Mouse (Mus musculus): ENCODE data around the gene Gm44973.
"Not testable (repeated sequence)": the region's sequence is repeated elsewhere in the genome, so short reads cannot be mapped to it uniquely, and the experiment has no call there.

Gm44973 gene

DNA sequence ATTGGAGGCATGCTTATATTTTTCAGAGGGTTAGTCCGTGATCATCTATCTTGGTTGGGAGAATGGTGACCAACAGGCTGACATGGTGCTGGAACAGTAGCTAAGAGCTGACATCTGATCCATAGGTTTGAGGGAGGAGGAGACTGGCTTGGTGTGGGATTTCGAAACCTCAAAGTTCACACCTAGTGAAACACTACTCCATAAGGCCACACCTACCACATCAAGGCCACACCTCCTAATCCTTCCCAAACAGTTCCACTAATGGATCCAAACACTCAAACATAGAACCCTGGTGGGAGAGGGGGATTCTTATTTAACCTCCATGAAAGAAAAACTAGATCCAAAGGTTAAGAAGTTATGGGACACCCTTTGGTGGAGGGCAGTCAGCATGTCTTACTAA, 1.6 kb downstream of the Gm44973 start:
- no peak for DNase-seq

DNA sequence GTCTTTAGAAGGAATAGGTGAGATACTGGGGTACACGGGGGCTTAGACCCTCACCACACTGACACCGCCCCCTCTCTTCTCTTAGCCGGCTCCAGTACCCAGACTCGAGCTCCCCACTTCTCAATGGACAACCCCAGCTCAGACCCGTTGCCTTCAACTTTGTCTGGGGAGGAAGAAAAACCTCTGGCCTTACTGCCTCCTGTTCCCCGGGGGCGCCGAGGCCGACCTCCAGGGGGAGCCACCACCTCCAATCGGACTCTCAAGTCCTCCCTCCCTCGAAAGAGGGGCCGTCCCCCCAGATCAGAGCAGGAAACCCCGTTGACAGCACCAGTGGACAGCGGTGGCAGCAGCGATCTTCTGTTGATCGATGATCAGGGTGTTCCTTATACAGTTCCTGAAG, 2.1 kb downstream of the Gm44973 start:
- DNase-seq, result no peak

DNA sequence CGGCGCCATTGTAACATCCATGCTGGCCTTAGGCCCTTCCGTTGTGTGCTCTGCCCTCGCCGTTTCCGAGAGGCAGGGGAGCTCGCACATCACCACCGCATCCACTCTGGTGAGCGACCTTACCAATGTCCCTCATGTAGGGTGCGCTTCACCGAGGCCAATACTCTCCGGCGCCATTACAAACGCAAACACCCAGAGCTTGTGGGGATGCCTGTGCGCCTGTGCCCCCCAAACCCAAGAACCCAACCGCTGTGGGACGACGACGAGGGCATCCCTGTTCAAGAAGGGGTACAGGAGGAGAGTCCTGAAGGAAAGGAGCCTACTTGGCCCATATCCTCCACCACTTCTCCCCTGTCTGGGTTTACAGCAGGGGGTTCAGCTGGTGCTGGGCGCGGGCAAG, 2.6 kb downstream of the Gm44973 start:
- no peak for DNase-seq

DNA sequence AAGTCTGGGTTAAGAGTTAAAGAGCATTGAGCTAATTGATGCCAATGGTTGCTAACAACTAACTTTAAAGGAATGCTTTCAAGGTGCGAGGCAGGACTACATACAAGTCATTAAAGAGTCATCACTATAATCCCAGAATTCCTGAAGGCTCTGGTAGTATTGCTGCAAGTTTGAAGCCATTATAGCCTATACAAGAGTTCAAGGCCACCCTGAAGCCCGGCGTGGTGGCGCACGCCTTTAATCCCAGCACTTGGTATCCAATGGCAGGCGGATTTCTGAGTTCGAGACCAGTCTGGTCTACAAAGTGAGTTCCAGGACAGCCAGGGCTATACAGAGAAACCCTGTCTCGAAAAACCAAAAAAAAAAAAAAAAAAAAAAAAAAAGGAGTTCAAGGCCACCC, 4.3 kb downstream of the Gm44973 start:
- DNase-seq, result not testable (repeated sequence)

DNA sequence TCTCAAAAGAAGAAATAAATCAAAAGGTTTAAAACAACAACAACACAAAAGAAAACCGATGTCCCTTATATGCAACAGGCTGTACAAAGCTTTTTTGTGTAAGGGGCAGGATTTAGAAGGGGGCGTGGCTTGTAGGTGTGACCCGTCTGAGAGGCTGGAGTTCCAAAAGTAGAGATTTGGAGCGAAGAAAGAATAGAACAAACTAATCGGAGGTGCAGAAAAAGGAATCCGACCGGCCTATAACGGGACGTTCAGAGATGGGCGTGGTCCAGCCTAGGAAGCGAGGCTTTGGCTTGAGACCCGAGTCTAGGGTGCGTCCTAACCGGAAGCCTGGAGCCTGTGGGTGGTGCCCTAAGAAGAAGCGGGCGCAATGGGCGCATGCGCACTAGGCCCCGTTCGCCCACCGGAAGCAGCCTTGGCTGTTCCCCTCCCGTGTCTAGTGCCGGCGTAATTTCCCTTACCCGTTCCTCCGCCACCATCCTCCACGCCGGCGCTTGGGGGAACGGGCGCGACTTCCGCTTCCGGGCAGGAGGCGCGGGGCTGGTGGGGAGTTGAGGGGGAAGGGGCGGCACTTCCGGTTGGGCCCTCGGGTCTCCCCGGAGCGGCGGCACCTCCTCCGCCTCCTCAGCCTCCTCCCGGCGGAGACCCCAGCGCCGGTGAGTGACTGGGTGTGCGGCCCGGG, 4.8 kb downstream of the Gm44973 start, which contains the start of the genes Zfp865 and Ccdc106:
Gene Zfp865, plus strand, starts transcription at position 377 of the 682 bp plus-strand sequence.
Gene Ccdc106, plus strand, starts transcription at position 554 of the 682 bp plus-strand sequence.
- peak; percentile 99 to 100 for DNase-seq

DNA sequence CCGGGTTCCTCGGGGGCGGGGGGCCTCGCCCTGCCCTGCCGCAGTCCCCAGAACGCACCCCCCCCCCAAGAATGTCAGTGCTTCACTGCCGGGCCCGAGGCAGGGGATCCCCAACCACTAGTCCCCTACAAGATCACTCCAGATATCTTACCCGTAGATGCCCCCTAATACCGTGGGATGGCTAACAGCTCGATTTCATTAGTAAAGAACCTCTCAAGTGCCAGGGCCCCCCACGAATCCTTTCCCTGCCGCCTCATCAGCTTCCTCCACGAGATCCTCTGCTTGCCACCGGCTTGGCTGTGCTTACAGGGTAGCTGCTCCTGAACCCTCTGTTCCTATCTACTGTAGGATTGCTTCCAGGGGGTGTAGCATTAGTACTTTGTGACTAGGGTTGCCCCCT, 5.4 kb downstream of the Gm44973 start:
- DNase-seq, result no peak

DNA sequence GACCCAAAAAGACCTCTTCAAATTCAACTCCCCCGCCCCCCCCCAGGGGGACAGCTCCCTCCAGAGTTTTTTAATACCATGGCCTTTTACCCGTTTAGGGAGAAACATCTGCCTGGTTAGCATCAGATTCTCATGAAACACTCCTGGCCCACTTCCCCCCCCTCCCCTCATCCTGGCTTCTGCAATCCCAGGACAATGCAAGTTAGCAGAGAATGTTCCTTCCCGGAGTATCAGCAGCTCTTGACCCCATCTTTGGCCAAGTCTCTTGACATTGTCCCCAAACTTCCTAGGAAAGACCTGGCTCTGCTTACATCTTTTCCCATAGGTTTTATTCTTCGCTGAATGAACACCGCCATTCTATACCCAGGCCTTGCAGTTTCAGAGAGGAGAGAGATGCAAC, 5.9 kb downstream of the Gm44973 start:
- DNase-seq, result no peak

DNA sequence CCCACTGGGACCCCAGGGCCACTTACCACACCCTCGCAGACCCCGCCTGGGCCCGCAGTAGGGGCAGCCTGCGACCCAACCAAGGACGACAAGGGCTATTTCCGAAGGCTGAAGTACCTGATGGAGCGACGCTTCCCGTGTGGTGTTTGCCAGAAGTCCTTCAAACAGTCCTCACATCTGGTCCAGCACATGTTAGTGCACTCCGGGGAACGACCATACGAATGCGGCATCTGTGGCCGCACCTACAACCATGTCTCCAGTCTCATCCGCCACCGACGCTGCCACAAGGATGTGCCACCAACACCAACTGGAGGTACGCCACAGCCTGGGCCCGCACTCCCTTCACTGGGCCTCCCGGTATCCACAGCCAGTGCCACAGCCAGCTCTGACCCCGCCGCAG, 14.2 kb downstream of the Gm44973 start:
- no peak for DNase-seq

DNA sequence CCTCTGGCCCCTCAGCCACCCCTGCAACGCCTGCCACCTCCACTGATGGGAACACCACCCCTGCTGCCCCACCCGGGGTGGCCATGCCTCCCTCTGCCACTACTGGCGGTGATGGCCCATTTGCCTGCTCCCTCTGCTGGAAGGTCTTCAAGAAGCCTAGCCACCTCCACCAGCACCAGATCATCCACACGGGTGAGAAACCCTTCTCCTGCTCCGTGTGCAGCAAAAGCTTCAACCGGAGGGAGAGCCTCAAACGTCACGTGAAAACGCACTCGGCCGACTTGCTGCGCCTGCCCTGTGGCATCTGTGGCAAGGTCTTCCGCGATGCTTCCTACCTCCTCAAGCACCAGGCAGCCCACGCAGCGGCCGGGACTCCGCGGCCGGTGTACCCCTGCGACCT, 14.7 kb downstream of the Gm44973 start:
- DNase-seq, result no peak

DNA sequence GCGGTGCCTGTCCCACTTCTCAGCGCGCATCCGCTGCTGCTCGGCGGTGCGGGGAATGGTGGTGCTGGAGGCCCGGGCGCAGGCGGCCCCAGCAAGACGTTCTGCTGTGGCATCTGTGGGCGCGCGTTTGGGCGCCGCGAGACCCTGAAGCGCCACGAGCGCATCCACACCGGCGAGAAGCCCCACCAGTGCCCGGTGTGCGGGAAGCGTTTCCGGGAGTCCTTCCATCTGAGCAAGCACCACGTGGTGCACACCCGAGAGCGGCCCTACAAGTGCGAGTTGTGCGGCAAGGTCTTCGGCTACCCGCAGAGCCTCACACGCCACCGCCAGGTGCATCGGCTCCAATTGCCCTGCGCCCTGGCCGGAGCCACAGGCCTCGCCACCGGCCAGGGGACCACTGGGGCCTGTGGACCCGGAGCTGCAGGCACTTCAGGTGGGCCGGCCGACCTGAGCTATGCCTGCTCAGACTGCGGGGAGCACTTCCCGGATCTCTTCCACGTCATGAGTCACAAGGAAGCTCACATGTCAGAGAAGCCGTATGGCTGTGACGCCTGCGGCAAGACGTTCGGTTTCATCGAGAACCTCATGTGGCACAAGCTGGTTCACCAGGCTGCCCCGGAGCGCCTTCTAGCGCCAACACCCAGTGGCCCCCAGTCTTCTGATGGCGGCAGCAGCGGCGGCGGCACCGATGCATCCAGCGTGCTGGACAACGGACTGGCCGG, 15.4 kb downstream of the Gm44973 start:
- DNase-seq, result no peak

DNA sequence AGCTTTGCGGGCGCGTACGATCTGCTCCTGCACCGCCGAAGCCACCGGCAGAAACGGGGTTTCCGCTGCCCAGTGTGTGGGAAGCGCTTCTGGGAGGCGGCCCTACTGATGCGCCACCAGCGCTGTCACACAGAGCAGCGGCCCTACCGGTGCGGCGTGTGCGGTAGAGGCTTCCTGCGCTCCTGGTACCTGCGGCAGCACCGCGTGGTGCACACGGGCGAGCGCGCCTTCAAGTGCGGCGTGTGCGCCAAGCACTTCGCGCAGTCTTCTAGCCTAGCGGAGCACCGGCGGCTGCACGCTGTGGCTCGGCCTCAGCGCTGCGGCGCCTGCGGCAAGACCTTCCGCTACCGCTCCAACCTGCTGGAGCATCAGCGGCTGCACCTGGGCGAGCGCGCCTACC, 16.2 kb downstream of the Gm44973 start:
- no peak for DNase-seq

DNA sequence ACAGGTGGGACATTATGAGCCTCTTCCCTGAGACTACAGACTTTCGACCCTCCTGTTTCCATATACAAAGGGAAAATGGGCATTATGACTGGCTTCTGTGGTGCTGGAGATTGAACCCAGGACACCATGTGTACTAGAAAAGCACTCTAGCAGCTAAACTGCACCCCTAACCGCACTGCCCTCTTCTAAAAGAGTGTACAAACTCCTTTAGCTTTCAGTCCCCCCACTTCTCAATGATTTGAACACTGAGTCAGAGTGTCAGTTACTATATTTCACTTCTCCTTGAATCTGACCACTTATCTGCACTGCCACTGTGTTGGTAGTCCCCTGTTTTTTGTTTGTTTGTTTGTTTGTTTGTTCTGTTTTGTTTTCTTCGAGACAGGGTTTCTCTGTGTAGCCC, 18.5 kb downstream of the Gm44973 start, which contains the start of gene 4632433K11Rik:
Gene 4632433K11Rik, plus strand, starts transcription at position 301 of the 400 bp plus-strand sequence.
- DNase-seq, result no peak

DNA sequence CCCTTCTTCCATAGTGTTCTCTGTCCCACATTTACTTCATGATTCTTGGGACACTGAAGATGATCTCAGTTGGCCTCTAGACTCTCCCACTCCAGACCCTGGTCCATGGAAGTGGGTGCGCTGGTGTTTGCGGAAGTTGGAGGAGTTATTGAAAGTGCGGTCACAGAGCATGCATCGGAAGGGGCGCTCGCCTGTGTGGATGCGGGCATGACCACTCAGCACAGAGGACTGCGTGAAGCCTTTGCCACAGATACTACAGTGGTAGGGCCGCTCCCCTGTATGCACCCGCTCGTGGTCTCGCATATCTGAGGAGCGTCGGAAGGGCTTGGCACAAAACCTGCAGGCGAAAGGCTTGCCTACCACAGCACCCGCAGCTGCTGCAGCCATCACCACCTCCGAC, 20.3 kb downstream of the Gm44973 start:
- DNase-seq, result no peak

DNA sequence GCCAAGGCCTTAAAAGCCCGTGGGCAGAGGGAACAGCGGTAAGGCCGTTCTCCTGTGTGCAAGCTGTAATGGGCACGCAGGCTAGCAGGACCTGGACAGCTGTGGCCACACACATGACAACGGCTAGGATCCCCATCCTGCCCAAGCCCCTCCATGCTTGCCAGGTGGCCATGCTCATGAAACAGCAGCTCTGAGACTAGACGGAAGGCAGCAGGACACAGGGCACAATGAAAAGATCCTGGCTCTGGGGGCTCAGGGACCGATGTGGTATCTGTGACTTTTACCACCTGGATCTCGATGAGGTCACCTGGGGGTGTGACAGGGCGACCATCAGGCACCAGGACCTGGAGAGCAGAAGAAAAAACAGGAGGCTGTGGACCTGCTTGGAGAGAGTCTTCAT, 20.8 kb downstream of the Gm44973 start:
- no peak for DNase-seq

DNA sequence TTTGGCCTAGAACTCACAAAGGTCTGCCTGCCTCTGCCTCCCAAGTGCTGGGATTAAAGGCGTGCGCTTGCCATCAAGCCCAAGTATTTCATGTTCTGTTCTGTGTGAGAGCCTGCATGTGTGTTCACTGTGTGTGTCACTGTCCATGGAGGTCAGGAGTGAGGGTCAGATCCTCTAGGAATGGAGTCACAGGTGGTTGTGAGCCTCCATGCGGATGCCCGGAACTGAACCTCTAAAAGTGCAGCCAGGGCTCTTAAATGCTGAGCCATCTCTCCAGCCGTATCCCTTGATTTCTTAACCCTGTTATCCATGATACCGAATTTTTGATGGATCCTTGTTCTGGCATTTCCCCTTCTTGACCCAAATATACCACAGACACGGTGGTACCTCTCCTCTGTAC, 21.7 kb downstream of the Gm44973 start:
- DNase-seq, result no peak

DNA sequence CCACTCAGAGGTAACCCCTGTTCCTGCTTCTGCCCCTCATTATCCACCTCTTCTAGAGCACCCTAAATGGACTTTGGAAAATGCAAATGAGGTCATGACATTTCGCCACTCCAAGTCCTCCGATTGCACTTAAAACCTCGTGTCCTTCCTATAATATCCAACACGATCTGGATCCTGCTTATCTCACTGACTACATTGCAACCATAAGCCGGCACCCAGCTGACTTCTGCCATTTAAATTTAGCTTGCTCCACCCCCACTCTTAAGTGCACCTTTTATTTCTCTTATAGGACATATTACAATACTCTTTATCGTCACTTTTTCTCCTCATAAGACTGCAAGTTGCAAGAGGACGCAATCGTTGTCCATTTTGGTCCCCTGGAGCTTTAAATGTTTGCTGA, 22.2 kb downstream of the Gm44973 start:
- no peak for DNase-seq

DNA sequence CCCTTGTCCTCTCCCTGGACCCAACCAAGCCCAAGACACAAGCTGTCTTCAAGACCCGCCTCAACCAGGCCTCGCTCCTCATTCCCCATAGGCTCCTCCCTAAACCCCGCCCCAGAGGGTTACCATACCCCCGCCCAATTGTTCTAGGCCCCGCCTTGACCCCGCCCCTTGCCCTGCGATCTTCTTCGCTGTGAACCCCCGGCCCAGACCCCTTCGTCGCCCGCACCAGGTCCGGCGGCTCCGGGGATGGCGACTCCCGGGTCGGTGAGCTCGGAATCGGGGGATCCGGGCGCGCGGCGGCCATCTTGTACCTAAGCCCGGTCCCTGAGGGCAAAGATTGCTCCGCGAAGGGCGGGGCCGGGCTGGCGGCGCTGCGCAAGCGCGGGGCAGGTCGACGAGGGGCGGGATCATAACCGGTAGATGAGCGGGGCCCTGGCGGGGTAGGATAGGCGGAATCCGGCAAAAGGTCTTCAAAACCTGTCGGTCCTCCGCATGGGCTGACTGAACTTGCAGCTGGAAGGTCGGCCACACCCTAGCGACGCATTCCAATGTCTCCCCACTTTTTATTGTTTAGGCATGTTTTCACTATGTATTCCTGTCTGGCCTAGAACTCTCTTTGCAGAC, 22.9 kb downstream of the Gm44973 start, which contains the start of gene Zfp784:
Gene Zfp784, minus strand, starts transcription at position 338 of the 624 bp plus-strand sequence.
- DNase-seq, result peak; percentile 93 to 96

DNA sequence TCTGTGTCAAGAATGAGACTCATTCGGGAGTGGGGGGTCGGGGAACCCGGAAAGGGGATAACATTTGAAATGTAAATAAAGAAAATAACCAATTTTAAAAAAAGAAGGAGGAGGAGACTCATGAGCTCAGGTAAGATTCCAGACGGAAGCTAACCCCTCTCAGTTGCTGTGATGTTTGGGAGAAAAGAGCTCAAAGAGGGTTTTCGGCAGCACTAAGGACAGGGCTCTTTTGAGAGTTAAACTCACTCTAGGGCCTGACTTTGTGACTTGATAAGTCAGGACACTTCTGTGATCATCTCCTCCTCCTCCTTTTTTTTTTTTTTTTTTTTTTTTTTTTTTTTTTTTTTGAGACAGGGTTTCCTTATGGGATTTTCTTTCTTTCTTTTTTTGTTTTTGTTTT, 23.6 kb downstream of the Gm44973 start:
- DNase-seq, result no peak

DNA sequence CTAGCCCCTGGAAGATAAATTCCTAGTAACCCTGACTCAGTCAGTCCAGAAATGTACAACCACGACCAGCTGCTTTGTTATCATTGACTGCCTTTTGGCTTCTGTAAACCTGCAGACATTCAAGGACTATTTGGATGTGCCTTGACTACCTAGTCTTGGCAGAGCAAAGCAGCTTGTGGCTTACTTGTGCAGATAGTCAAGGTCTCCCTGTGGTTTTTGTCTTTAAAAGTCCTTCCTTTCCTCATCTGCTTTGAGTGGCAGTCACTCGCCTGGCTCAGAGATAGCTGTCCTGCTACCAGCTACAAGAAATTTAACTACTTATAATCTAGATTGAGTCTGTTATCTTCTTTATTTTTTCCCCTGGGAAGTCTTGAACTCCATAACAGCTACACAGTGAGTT, 29.7 kb downstream of the Gm44973 start:
- DNase-seq, result no peak

DNA sequence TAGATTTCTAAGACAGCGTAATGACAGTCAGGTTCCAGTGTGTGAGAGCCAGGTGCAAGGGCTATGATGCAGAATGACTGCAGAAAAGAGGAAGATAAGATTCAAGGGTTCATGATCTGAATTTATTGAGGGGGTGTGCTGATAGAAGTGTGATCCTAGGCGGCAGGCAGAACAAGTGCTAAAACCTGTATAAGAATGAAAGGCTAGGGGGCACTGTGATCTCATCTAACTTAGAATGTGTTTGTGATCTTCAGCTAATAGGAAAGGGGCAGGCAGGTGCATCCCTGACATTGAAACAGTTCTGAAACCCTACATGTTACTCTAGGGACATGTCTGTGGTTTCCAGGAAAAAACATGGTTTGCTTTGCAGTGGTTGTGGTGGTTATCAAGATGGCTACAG, 30.8 kb downstream of the Gm44973 start:
- no peak for DNase-seq

DNA sequence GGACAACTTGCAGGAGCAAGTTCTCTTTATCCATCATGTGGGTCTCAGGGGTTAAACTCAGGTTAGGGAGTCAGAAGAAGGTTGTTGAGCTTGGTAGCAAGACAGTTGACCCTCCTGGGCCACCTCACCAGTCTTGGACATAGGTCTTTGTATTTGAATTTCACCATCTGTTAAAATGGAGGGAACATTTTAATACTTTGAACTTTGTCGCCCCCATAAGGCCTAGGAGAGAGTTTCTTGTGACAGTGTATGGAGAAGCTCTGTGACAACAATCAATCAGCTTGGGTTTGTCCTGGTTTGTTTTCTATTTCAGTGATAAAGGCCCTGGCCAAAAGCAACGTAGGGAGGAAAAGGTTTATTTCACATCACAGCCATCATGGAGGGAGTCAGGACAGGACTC, 32.0 kb downstream of the Gm44973 start:
- peak; percentile 32 to 40 for DNase-seq

DNA sequence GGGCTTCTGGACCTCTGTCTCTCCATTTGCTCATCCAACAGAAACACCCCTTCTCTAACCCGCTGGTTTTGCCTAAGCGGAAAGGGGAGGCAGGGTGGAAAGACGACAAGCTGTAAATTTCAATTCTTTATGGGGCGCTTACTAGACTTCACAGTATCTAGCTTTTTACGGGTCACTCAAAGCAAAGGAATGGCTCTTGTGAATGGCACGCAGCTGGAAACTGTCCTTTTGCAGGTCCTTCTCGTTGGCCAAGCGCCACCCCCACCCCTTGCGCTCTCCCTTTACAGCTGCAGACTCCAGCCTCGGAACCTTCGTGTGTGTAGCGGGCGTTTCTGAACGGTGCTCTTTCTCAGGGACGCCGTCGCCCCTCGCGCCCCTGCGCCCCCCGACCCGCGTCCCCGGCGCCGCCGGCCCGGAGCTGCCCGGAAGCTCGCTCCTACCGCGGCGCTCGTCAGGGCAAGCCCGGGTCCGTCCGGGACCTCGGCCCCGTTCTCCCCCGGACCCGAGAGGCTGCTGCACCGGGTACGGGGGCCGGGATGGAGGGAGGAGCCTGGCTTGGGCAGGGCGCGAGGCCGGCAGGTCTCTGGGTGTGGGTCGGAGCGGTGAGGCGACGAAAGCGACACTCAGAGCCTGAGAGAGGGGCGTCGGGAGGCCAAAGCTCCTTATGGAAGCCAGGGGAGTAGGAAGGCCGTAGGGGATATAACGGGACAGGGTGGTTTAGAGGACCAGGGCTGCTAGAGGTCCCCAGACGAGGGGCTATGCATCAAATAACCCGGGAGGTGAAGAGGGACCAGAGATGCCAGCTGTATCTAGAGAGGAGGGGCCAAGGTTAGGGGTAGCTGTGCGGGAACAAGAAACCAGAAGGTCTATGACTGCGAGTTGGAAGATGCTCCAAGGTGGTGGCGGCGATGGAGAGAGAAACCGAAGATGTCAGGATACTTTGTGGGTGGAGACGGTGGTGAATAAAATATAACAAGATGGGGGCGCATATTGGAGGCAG, 36.2 kb downstream of the Gm44973 start, which contains the start of gene Zfp580:
Gene Zfp580, plus strand, starts transcription at position 346 of the 1,000 bp plus-strand sequence.
- peak; percentile 60 to 84 for DNase-seq
